Mouse (Mus musculus): Measurements from ENCODE around the gene Fbxl19. TPM values are rescaled to one million over a fixed set of nuclear protein-coding genes. Genes with fewer than 3 reads are reported as not detected.

The Fbxl19 gene
- polyA plus RNA-seq, 1 experiment from 2014 or later: 8.0 TPM

- Histone ChIP-seq H3K9me3 (ENCODE audit: control insufficient read depth, low read length) (no peaks in the 10 kb centered on the region), H3K27me3 (replicated peaks; ENCODE audit: control insufficient read depth, insufficient read depth, low read length) (no peaks in the 10 kb centered on the region), H3K27ac (ENCODE audit: low read length) (peak overlapping the region; percentile 66), H3K9ac (replicated peaks; ENCODE audit: low read depth, low read length) (peak overlapping the region; percentile 94), H3K4me3 (replicated peaks; ENCODE audit: low read length) (peak overlapping the region; percentile 84), H3K4me2 (ENCODE audit: low read length) (peak overlapping the region; percentile 90), H3K36me3 (ENCODE audit: control insufficient read depth, insufficient read depth) (peaks cover 29% of the 10 kb centered on the region), H3K4me1 (replicated peaks; ENCODE audit: control insufficient read depth, insufficient read depth, low read length) (peaks cover 21% of the 10 kb centered on the region)
- no peak for ATAC-seq
- WGBS: 35% methylated on average over 6 of the region's 6 CpGs
Measured at GRCm38 (mm10) chr7:127747559-127748234, 3.4 kb downstream of the Fbxl19 start.

GRCm38 (mm10) chr7:127748235-127748560, 3.9 kb downstream of the Fbxl19 start:
- H3K4me2 ChIP-seq (ENCODE audit: low read length): no peak overlapping the region
- 90% methylated on average over 28 of the region's 28 CpGs for WGBS
- H3K9ac ChIP-seq (replicated peaks; ENCODE audit: low read depth, low read length): no peak overlapping the region
- no peaks in the 10 kb centered on the region for H3K9me3 ChIP-seq (ENCODE audit: control insufficient read depth, low read length)
- peaks cover 32% of the 10 kb centered on the region for H3K36me3 ChIP-seq (ENCODE audit: control insufficient read depth, insufficient read depth)
- H3K27me3 ChIP-seq (replicated peaks; ENCODE audit: control insufficient read depth, insufficient read depth, low read length): no peaks in the 10 kb centered on the region
- peaks cover 21% of the 10 kb centered on the region for H3K4me1 ChIP-seq (replicated peaks; ENCODE audit: control insufficient read depth, insufficient read depth, low read length)
- no peak overlapping the region for H3K4me3 ChIP-seq (replicated peaks; ENCODE audit: low read length)
- no peak for ATAC-seq
- H3K27ac ChIP-seq (ENCODE audit: low read length): no peak overlapping the region

DNA sequence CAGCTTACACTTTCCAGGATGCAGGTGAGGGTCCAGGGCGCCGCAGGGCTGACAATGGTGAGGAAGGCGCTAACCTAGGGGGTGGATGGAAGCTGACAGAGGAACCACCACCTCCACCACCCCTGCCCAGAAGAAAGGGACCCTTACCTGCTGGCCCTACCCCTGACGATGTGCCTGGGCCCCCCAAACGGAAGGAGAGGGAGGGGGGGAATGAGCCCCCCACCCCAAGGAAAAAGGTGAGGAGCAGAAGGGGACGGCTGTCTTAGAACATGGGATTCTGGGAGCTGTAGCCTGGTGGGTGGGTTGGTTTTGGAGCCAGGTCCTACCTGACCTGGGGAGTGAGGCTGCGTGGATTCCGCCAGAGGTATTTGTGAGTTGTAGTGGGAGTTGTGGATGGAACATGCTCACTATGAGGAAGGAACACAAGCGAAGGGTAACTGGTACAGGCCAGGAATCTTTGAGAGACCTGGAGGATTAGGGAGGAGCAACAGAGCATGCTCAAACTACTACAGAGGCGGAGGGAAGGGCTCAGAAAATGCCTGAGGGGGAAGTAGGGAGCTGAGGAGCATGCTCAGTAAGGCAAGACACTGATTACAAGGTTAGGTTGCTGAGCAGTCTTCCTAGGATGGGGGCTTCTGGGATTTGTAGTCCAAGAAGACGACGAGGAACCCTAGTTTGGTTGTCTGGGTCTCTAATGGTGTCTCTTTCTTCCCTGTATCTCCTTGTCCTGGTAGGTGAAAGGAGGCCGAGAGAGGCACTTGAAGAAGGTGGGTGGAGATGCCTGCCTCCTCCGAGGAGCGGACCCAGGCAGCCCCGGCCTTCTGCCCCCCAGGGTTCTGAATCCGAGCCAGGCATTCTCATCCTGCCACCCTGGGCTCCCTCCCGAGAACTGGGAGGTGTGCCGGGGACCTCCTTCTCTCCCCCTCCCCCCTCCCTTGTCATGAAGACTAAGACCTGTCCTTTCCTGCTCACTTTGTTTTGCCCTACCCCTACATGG, 6.1 kb downstream of the Fbxl19 start:
- 87% methylated on average over 19 of the region's 19 CpGs for WGBS
- Histone ChIP-seq H3K4me1 (replicated peaks; ENCODE audit: control insufficient read depth, insufficient read depth, low read length) (peaks cover 16% of the 10 kb centered on the region), H3K9ac (replicated peaks; ENCODE audit: low read depth, low read length) (no peak overlapping the region), H3K9me3 (ENCODE audit: control insufficient read depth, low read length) (no peaks in the 10 kb centered on the region), H3K27ac (ENCODE audit: low read length) (no peak overlapping the region), H3K36me3 (ENCODE audit: control insufficient read depth, insufficient read depth) (peaks cover 38% of the 10 kb centered on the region), H3K4me2 (ENCODE audit: low read length) (no peak overlapping the region), H3K4me3 (replicated peaks; ENCODE audit: low read length) (no peak overlapping the region), H3K27me3 (replicated peaks; ENCODE audit: control insufficient read depth, insufficient read depth, low read length) (no peaks in the 10 kb centered on the region)
- no peak for ATAC-seq

GRCm38 (mm10) chr7:127751619-127752018, 7.3 kb downstream of the Fbxl19 start:
- H3K4me3 ChIP-seq (replicated peaks; ENCODE audit: low read length): no peak overlapping the region
- peaks cover 16% of the 10 kb centered on the region for H3K4me1 ChIP-seq (replicated peaks; ENCODE audit: control insufficient read depth, insufficient read depth, low read length)
- H3K4me2 ChIP-seq (ENCODE audit: low read length): no peak overlapping the region
- WGBS: 96% methylated on average over 5 of the region's 5 CpGs
- no peaks in the 10 kb centered on the region for H3K9me3 ChIP-seq (ENCODE audit: control insufficient read depth, low read length)
- ATAC-seq: no peak
- no peak overlapping the region for H3K27ac ChIP-seq (ENCODE audit: low read length)
- H3K36me3 ChIP-seq (ENCODE audit: control insufficient read depth, insufficient read depth): peaks cover 38% of the 10 kb centered on the region
- H3K9ac ChIP-seq (replicated peaks; ENCODE audit: low read depth, low read length): no peak overlapping the region
- no peaks in the 10 kb centered on the region for H3K27me3 ChIP-seq (replicated peaks; ENCODE audit: control insufficient read depth, insufficient read depth, low read length)

DNA sequence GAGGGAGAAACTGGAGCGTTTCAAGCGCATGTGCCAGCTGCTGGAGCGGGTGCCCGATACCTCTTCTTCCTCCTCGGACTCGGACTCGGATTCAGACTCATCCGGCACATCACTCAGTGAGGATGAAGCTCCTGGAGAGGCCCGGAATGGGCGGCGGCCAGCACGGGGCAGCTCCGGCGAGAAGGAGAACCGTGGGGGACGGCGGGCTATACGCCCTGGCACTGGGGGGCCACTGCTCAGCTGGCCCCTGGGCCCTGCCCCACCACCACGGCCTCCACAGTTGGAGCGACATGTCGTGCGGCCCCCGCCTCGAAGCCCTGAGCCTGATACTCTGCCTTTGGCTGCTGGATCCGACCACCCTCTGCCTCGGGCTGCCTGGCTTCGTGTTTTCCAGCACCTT, 7.7 kb downstream of the Fbxl19 start:
- ATAC-seq: no peak

GRCm38 (mm10) chr7:127753158-127753557, 8.8 kb downstream of the Fbxl19 start:
- no peak overlapping the region for H3K9ac ChIP-seq (replicated peaks; ENCODE audit: low read depth, low read length)
- no peak overlapping the region for H3K27ac ChIP-seq (ENCODE audit: low read length)
- H3K4me2 ChIP-seq (ENCODE audit: low read length): no peak overlapping the region
- H3K36me3 ChIP-seq (ENCODE audit: control insufficient read depth, insufficient read depth): peaks cover 38% of the 10 kb centered on the region
- H3K4me3 ChIP-seq (replicated peaks; ENCODE audit: low read length): no peak overlapping the region
- H3K9me3 ChIP-seq (ENCODE audit: control insufficient read depth, low read length): no peaks in the 10 kb centered on the region
- H3K4me1 ChIP-seq (replicated peaks; ENCODE audit: control insufficient read depth, insufficient read depth, low read length): peaks cover 4% of the 10 kb centered on the region
- no peak for ATAC-seq
- 75% methylated on average over 5 of the region's 5 CpGs for WGBS
- no peaks in the 10 kb centered on the region for H3K27me3 ChIP-seq (replicated peaks; ENCODE audit: control insufficient read depth, insufficient read depth, low read length)

More for the DNA sequence above, 7.7 kb downstream of the Fbxl19 start:
- Histone ChIP-seq H3K9me3 (ENCODE audit: control insufficient read depth, low read length) (no peaks in the 10 kb centered on the region), H3K27ac (ENCODE audit: low read length) (no peak overlapping the region), H3K4me2 (ENCODE audit: low read length) (no peak overlapping the region), H3K9ac (replicated peaks; ENCODE audit: low read depth, low read length) (no peak overlapping the region), H3K4me3 (replicated peaks; ENCODE audit: low read length) (no peak overlapping the region), H3K27me3 (replicated peaks; ENCODE audit: control insufficient read depth, insufficient read depth, low read length) (no peaks in the 10 kb centered on the region), H3K4me1 (replicated peaks; ENCODE audit: control insufficient read depth, insufficient read depth, low read length) (peaks cover 15% of the 10 kb centered on the region), H3K36me3 (ENCODE audit: control insufficient read depth, insufficient read depth) (peaks cover 38% of the 10 kb centered on the region)
- 94% methylated on average over 26 of the region's 27 CpGs for WGBS

GRCm38 (mm10) chr7:127753741-127754140, 9.4 kb downstream of the Fbxl19 start:
- 92% methylated on average over 7 of the region's 7 CpGs for WGBS
- H3K4me1 ChIP-seq (replicated peaks; ENCODE audit: control insufficient read depth, insufficient read depth, low read length): peaks cover 3% of the 10 kb centered on the region

GRCm38 (mm10) chr7:127759716-127760115, 15.4 kb downstream of the Fbxl19 start:
- no peak overlapping the region for H3K9ac ChIP-seq (replicated peaks; ENCODE audit: low read depth, low read length)
- no peaks in the 10 kb centered on the region for H3K9me3 ChIP-seq (ENCODE audit: control insufficient read depth, low read length)
- no peaks in the 10 kb centered on the region for H3K27me3 ChIP-seq (replicated peaks; ENCODE audit: control insufficient read depth, insufficient read depth, low read length)
- no peak overlapping the region for H3K27ac ChIP-seq (ENCODE audit: low read length)
- ATAC-seq: no peak
- 78% methylated on average over 6 of the region's 6 CpGs for WGBS
- H3K4me1 ChIP-seq (replicated peaks; ENCODE audit: control insufficient read depth, insufficient read depth, low read length): no peaks in the 10 kb centered on the region; the same call in 1 of the 2 replicates
- no peak overlapping the region for H3K4me3 ChIP-seq (replicated peaks; ENCODE audit: low read length)
- H3K4me2 ChIP-seq (ENCODE audit: low read length): no peak overlapping the region
- peaks cover 10% of the 10 kb centered on the region for H3K36me3 ChIP-seq (ENCODE audit: control insufficient read depth, insufficient read depth)

More at GRCm38 (mm10) chr7:127753741-127754140, 9.4 kb downstream of the Fbxl19 start:
- Histone ChIP-seq H3K36me3 (ENCODE audit: control insufficient read depth, insufficient read depth) (peaks cover 33% of the 10 kb centered on the region), H3K4me2 (ENCODE audit: low read length) (no peak overlapping the region), H3K9ac (replicated peaks; ENCODE audit: low read depth, low read length) (no peak overlapping the region), H3K27me3 (replicated peaks; ENCODE audit: control insufficient read depth, insufficient read depth, low read length) (no peaks in the 10 kb centered on the region), H3K4me3 (replicated peaks; ENCODE audit: low read length) (no peak overlapping the region), H3K9me3 (ENCODE audit: control insufficient read depth, low read length) (no peaks in the 10 kb centered on the region), H3K27ac (ENCODE audit: low read length) (no peak overlapping the region)
- no peak for ATAC-seq

GRCm38 (mm10) chr7:127760478-127760877, 16.1 kb downstream of the Fbxl19 start:
- H3K4me2 ChIP-seq (ENCODE audit: low read length): no peak overlapping the region
- H3K9ac ChIP-seq (replicated peaks; ENCODE audit: low read depth, low read length): no peak overlapping the region
- H3K27ac ChIP-seq (ENCODE audit: low read length): no peak overlapping the region
- no peak for ATAC-seq
- H3K4me3 ChIP-seq (replicated peaks; ENCODE audit: low read length): no peak overlapping the region
- no peaks in the 10 kb centered on the region for H3K4me1 ChIP-seq (replicated peaks; ENCODE audit: control insufficient read depth, insufficient read depth, low read length)
- H3K27me3 ChIP-seq (replicated peaks; ENCODE audit: control insufficient read depth, insufficient read depth, low read length): no peaks in the 10 kb centered on the region
- WGBS: 88% methylated on average over 3 of the region's 3 CpGs
- no peaks in the 10 kb centered on the region for H3K9me3 ChIP-seq (ENCODE audit: control insufficient read depth, low read length)
- H3K36me3 ChIP-seq (ENCODE audit: control insufficient read depth, insufficient read depth): peaks cover 15% of the 10 kb centered on the region

Data from forebrain, embryonic 16.5 days (tissue).